Mouse (Mus musculus) macrophage (primary cell): ENCODE data around the gene Dnajc15. TPM values are rescaled to one million over a fixed set of nuclear protein-coding genes. Genes with fewer than 3 reads are reported as not detected.
"Not testable (repeated sequence)": the region's sequence is repeated elsewhere in the genome, so short reads cannot be mapped to it uniquely, and the experiment has no call there.

Experiments
- H3K27ac ChIP-seq: fragments of 350-480 bp; formaldehyde crosslinking; 2 replicates; pipeline ENCODE4 v1.9.0; 2021
- H3K36me3 ChIP-seq: fragments of 350-480 bp; formaldehyde crosslinking; 2 replicates; pipeline ENCODE4 v1.9.0; 2021; ENCODE audit errors: inconsistent target
- H3K4me3 ChIP-seq: fragments of 350-480 bp; formaldehyde crosslinking; 2 replicates; pipeline ENCODE4 v1.9.0; 2021; ENCODE audit errors: inconsistent target
- H3K79me2 ChIP-seq: fragments of 350-480 bp; formaldehyde crosslinking; 2 replicates; pipeline ENCODE4 v1.9.0; 2021; ENCODE audit errors: inconsistent target
- WGBS: methylation state at CpG from one replicate; pipeline ENCODE4 v1.1.7; 2026; ENCODE audit warnings: inconsistent platforms; ENCODE audit not compliant: missing documents; 5-methylcytosine and 5-hydroxymethylcytosine counted together
- polyA plus RNA-seq: library from polyadenylated mRNA; stranded (reverse); fragments of 250-400 nt; gene quantifications from 3 replicates; pipeline ENCODE4 v1.2.4, GENCODE M21; 2018; ENCODE audit warnings: inconsistent platforms

Gene Dnajc15
- polyA plus RNA-seq, 1 experiment from 2014 or later, result 103 TPM

DNA sequence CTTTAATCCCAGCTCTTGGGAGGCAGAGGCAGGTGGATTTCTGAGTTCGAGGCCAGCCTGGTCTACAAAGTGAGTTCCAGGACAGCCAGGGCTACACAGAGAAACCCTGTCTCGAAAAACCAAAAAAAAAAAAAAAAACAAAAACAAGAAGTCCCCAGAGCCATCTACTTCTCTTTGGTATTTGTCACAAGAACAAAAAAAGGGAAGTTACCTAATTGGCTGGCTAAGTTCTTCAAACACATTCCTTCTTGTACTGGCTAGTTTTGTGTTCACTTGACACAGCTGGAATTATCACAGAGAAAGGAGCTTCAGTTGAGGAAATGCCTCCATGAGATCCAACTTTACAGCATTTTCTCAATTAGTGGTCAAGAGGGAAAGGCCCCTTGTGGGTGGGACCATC lies 3.0 kb upstream of the Dnajc15 start:
- WGBS, result no CpG with 5 or more reads among the region's 2 CpGs
- H3K4me3 ChIP-seq, H3K36me3 ChIP-seq: not testable (repeated sequence)
- Histone ChIP-seq H3K27ac (peak overlapping the region; percentile 89), H3K79me2 (peaks cover 18% of the 10 kb centered on the region; the same call in 1 of the 2 replicates)

DNA sequence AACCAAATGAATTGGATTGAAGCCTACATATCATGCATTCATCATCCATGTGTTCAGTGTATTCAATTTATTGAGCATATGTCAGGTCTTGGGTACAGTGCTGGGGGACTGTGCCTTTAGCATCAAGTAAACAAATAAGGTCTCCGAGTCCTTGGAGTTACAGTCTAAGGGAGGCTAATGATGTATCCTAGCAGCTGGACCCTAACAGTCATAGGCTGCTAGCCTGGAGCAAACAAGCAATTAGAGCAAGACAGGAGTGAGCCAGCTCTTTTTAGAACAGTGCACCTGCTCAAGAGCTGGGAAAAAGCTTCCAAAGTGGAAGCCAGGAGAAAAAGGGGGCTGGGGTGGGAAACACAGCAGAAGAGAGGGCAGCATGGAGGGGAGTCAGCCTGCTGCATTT lies 1.3 kb upstream of the Dnajc15 start:
- 100% methylated on average over 1 of the region's 1 CpGs for WGBS
- H3K79me2 ChIP-seq, result peaks cover 35% of the 10 kb centered on the region; the same call in 1 of the 2 replicates
- no peaks in the 10 kb centered on the region for H3K36me3 ChIP-seq
- peak overlapping the region; percentile 38 for H3K27ac ChIP-seq
- H3K4me3 ChIP-seq, result no peak overlapping the region

DNA sequence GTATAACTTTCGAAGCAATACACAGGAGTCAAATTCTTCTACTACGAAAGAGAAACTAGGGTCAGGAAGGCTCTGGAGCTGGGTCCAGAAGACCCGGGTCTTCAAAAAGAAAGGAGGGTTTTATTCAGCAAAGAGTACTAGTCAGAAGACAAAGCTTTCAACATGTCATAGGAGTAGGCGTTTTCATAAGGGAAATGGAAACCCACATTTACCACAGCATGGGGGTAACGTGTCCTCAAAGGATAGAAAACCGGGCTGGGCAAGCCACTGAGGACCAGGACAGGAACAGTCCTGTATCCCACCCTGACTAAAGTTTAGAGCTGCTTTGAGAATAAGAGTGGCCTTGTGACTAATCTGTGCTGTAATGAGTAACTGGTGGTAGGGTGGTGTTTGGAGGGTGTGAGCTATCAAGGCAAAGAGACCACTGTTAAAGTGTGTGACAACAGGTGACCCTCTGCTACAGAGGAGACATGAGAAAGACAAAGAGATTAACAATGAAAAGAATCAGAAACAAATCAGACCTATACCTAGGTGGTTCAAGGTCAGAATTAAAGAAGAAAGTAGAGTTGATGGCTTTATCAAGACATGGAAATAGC lies 3.4 kb downstream of the Dnajc15 start:
- Histone ChIP-seq H3K79me2 (peaks cover 75% of the 10 kb centered on the region; the same call in 1 of the 2 replicates), H3K4me3 (no peak overlapping the region), H3K27ac (peak overlapping the region; percentile 5; the same call in 1 of the 2 replicates), H3K36me3 (no peaks in the 10 kb centered on the region)
- WGBS, result 23% methylated on average over 6 of the region's 6 CpGs

DNA sequence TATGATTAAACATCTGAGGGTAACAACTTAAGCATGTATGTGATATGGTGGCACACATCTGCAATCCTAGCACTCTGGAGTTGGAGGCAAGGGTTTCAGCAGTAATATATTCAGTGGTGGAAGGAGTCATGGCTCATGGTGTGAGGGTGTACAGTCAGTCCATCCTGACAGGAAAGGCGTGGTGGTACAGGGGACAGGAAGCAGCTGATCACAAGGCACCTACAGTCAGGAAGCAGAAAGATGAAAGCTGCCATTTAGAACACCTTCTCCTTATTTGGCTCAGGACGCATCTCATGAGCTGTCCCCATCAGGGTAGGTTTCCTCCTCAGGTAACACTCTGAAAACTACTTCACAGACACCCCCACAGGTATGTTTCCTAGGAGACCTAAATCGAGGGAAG lies 4.0 kb downstream of the Dnajc15 start:
- 31% methylated on average over 2 of the region's 3 CpGs for WGBS
- H3K36me3 ChIP-seq, result no peaks in the 10 kb centered on the region
- peak overlapping the region; percentile 5; the same call in 1 of the 2 replicates for H3K27ac ChIP-seq
- H3K4me3 ChIP-seq, result no peak overlapping the region
- H3K79me2 ChIP-seq, result peaks cover 77% of the 10 kb centered on the region; the same call in 1 of the 2 replicates

DNA sequence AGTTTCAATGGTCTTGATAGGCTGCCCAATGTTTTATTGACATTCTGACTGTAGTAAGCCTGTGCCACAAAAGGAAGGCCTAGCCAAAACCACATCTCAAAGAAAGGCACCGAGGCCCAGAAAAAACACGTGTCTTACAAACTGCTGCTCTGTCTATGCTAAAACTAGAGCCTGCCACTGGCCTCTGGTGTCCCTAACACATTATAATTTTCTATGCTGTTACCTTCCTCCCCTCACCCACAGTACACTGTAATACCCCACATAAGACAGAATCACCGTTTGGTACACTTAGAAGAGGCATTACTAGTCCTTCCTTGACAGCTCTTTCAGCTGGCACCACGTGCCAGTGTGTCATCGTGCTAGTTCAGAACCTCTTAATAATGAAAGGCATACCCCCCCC lies 7.3 kb downstream of the Dnajc15 start:
- Histone ChIP-seq H3K36me3 (no peaks in the 10 kb centered on the region), H3K4me3 (no peak overlapping the region), H3K27ac (no peak overlapping the region), H3K79me2 (peaks cover 83% of the 10 kb centered on the region; the same call in 1 of the 2 replicates)
- 51% methylated on average over 4 of the region's 5 CpGs for WGBS

DNA sequence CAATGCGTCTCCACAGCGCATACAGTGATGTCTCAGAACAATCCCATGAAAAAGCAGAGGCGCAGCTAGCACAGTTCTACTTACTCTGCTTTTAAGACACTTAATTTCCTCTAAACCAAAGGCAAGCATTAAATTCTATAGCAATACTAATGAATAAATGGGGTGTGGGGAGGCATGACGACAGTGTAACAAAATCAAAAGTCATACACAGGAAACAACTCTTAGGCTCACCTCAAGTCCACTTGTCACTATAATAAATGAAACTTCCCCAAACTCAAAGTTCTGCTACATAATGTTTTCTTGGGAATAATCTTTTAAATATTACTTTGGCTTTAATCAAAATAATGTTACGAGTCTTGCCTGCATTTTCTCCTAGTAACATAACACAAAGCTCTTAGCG lies 10.4 kb downstream of the Dnajc15 start:
- Histone ChIP-seq H3K36me3 (no peaks in the 10 kb centered on the region), H3K79me2 (peaks cover 83% of the 10 kb centered on the region; the same call in 1 of the 2 replicates), H3K27ac (peak overlapping the region; percentile 29), H3K4me3 (no peak overlapping the region)
- WGBS, result 77% methylated on average over 6 of the region's 6 CpGs

DNA sequence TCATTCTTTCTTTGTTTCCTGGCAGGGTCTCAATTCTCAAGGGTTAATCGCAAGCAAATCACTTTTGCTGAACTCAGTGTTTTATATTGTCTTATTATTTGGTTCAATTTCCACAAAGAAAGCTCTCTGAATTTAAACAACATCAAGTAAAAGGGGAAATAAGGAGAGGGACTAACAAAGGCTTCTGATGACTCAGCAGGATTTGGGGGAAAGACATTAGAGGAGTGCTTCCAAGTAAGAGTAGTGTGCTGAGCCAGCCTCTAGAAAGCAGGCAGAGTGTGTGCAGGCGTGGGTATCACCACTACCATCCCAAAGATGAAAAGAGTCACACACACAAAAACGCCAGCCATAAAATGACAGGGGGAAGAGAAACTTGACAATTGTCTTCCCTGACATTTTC lies 10.9 kb downstream of the Dnajc15 start:
- H3K79me2 ChIP-seq, result peaks cover 88% of the 10 kb centered on the region; the same call in 1 of the 2 replicates
- peak overlapping the region; percentile 29 for H3K27ac ChIP-seq
- 40% methylated on average over 3 of the region's 3 CpGs for WGBS
- no peaks in the 10 kb centered on the region for H3K36me3 ChIP-seq
- H3K4me3 ChIP-seq, result no peak overlapping the region

DNA sequence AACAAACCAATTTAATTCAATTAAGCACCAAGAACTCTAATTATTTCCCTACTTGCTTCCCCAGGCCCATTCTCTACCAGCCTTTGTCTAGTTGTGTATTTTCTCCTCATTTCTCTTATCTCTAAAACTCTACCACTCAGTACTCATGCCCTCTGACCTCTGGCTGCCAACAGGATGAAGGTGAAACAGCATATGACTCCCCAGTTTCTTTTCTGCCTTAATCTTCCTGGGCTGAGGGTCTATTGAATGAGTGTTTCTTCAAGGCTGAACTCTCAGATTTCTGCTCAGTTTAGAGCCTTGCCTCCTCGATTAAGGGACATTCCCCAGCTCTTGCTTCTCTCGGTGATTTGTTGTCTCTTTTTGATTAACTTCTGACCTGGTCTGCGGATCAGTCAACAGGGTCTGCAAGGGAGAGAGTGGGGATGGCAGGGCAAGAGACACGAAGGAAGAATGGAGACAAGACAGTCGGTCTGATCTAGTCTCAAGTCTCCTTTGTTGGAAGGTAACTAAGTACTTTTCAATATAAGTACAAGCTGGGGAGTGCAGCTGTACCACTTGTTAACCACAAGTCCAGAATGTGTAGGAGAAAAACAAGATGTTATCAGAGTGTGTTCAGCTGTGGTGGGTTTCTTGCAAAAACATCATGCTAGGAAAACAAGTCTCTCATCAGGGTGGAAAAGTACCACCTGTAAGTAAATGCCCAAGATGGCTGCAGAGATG lies 13.9 kb downstream of the Dnajc15 start:
- H3K4me3 ChIP-seq, result no peak overlapping the region

DNA sequence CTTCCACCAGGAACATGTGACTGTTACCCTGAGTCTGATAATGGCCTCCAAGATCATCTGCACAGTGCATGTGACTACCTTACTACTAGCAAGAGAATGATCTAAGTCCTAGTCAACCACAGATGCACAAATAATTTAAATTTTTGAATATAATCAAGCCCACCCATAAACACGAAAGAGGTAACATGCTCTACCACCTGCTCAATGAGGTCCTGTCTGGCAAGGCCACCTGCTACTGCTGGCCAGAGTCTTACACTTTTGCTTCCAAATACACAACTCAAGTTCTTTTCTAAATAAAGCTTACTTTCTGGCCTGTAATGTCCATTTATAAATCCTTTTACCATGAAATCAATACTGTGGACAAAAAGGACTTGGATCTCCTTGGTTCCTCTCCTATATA lies 15.0 kb downstream of the Dnajc15 start:
- Histone ChIP-seq H3K79me2 (peaks cover 72% of the 10 kb centered on the region; the same call in 1 of the 2 replicates), H3K4me3 (no peak overlapping the region), H3K27ac (no peak overlapping the region), H3K36me3 (no peaks in the 10 kb centered on the region)
- WGBS, result 93% methylated on average over 1 of the region's 1 CpGs

More for the DNA sequence above, 13.9 kb downstream of the Dnajc15 start:
- Histone ChIP-seq H3K27ac (no peak overlapping the region), H3K79me2 (peaks cover 83% of the 10 kb centered on the region; the same call in 1 of the 2 replicates), H3K36me3 (no peaks in the 10 kb centered on the region)
- 85% methylated on average over 5 of the region's 5 CpGs for WGBS

DNA sequence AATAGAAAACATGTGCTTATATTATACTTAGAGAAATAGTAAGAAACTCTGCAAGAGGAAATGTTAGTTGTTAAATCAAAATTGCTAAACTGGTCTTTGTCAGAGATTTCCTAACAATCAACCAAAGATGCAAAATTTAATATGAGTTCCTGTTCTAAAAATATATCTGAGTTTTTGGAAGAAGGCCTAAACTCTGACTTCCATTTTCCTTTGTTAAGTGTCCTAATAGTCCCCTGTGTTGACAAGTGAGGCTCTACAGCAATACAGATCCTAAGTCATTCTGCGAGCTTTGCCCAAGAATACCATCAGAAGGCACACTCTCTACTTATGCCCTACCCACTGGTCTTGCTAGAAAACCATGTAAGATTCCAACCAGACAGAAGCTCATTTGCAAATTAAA lies 21.0 kb downstream of the Dnajc15 start:
- Histone ChIP-seq H3K27ac (peak overlapping the region; percentile 41), H3K36me3 (peaks cover 7% of the 10 kb centered on the region; the same call in 1 of the 2 replicates), H3K79me2 (peaks cover 22% of the 10 kb centered on the region; the same call in 1 of the 2 replicates), H3K4me3 (no peak overlapping the region)
- 50% methylated on average over 1 of the region's 1 CpGs for WGBS

DNA sequence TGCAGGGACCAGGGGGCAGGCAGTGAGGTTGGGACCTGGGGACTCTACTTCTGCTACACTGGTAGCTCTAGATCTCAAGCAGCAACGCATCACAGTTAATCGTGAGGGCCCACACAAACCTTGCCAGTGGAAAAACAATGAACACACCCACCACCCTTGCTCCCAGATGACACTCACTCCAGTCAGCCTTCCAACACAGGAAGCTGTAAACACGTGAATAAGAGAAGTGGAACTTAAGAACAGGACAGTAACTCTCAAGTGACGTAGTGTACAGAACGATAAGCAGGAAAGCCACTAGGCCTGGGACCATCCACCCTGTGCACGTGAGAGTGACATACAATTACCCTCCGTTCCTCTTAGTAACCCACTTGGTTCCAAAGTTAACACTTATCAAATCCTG lies 25.1 kb downstream of the Dnajc15 start:
- 29% methylated on average over 7 of the region's 7 CpGs for WGBS
- Histone ChIP-seq H3K36me3 (peaks cover 7% of the 10 kb centered on the region; the same call in 1 of the 2 replicates), H3K27ac (peak overlapping the region; percentile 15; the same call in 1 of the 2 replicates), H3K4me3 (no peak overlapping the region), H3K79me2 (peaks cover 8% of the 10 kb centered on the region; the same call in 1 of the 2 replicates)

DNA sequence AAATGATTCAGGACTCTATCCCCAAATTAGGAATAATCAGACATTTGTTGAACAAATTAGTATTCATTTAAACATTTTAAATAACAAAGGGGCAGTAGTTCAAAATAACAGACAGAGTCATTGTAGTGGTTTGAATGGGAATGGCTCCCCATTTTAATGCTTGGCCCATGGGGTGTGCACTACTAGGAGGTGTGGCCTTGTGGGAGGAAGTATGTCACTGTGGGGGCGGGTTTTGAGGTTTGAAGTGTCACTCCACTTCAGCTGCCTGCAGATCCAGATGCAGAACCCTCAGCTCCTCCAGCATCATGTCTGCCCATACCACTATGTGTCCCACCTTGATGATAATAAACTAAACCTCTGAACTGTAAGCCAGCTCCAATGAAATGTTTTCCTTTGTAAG lies 26.6 kb downstream of the Dnajc15 start:
- peaks cover 12% of the 10 kb centered on the region; the same call in 1 of the 2 replicates for H3K36me3 ChIP-seq
- H3K27ac ChIP-seq, result no peak overlapping the region
- H3K79me2 ChIP-seq, result peaks cover 8% of the 10 kb centered on the region; the same call in 1 of the 2 replicates
- WGBS, result 82% methylated on average over 1 of the region's 1 CpGs
- no peak overlapping the region for H3K4me3 ChIP-seq

DNA sequence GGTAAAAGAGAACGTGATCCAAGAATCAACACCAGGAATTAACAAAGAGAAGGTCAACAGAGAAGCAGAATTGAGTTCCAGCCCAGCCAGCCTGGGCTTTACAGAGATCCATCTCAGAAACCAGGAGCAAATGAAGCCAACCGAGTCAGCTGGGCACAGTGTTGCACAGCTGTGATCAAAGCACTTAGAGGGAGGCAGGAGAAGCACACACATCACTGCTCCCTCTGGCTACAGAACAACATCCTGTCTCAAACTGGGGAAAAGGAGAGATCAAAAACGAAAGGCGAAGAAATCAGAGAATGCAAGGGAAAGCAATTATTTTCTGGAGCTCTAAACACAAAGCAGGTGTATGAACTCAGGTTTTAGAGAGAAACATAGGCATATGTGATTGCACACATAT lies 28.7 kb downstream of the Dnajc15 start:
- peaks cover 8% of the 10 kb centered on the region; the same call in 1 of the 2 replicates for H3K79me2 ChIP-seq
- WGBS, result 89% methylated on average over 4 of the region's 4 CpGs
- no peak overlapping the region for H3K27ac ChIP-seq
- 0 out of 2 replicates have a peak, but pooled peaks cover 5% of the 10 kb centered on the region for H3K36me3 ChIP-seq
- no peak overlapping the region for H3K4me3 ChIP-seq

DNA sequence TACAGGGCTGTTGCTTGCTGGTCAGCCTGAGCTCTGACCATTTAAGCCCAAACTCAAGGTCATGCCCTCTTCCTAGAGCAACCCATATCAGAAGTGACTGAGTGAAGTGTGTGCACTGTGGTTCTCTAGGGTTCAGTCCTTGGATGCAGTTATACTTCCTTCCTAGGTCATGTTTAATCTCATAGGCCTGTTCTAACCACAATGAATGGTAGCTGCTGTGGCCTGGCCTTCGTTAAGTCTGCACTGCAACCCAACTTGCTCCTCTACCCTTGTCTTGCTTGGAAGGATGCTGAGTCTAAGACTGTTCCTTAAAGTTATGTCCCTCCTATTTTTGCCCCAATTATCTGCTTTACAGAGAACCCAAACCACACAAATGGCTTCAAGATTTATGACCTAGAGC lies 29.4 kb downstream of the Dnajc15 start:
- H3K4me3 ChIP-seq, result no peak overlapping the region
- WGBS, result 33% methylated on average over 1 of the region's 1 CpGs
- H3K79me2 ChIP-seq, result peaks cover 8% of the 10 kb centered on the region; the same call in 1 of the 2 replicates
- 0 out of 2 replicates have a peak, but pooled peaks cover 7% of the 10 kb centered on the region for H3K36me3 ChIP-seq
- no peak overlapping the region for H3K27ac ChIP-seq

DNA sequence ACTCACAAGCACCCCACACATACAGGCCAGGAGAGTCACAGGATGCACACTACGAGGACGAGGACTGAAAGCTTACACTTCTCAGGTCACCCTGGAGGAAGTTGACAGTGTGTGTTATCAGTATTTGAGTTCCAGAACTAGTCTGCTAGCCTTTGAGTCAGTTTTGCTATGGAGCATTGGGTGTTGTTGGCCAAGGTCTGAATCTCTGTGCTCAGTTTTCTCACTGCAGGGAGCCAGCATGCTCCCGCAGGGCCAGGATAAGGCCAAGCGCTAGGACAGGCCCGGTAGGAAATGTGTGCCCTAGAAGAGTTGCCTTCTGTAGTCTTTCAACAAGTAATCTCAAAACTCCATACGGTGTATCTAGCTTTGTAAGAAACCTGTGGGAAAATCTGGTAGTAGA lies 34.4 kb downstream of the Dnajc15 start:
- Histone ChIP-seq H3K79me2 (no peaks in the 10 kb centered on the region), H3K36me3 (0 out of 2 replicates have a peak, but pooled peaks cover 9% of the 10 kb centered on the region), H3K27ac (no peak overlapping the region), H3K4me3 (no peak overlapping the region)
- WGBS, result 93% methylated on average over 6 of the region's 6 CpGs
